Mouse (Mus musculus) embryonic facial prominence, embryonic 10.5 days (tissue): ENCODE data around the gene Dnajb3. TPM values are rescaled to one million over a fixed set of nuclear protein-coding genes. Genes with fewer than 3 reads are reported as not detected.
"Not testable (repeated sequence)": the region's sequence is repeated elsewhere in the genome, so short reads cannot be mapped to it uniquely, and the experiment has no call there.

ENCODE experiments used
- DNase-seq: peaks from one replicate; pipeline ENCODE4 v3.0.0-alpha.2; 2017; ENCODE audit warnings: low spot score
- H3K27ac ChIP-seq: fragments of 300-500 bp; sonication (generic); replicated peaks from 2 replicates; pipeline ENCODE4 v1.5.1; 2016; ENCODE audit warnings: mild to moderate bottlenecking
- H3K27me3 ChIP-seq: fragments of 300-500 bp; sonication (generic); replicated peaks from 2 replicates; pipeline ENCODE4 v1.6.1; 2016; ENCODE audit warnings: low read depth, mild to moderate bottlenecking; ENCODE audit not compliant: poor library complexity, severe bottlenecking
- H3K36me3 ChIP-seq: fragments of 300-500 bp; sonication (generic); replicated peaks from 2 replicates; pipeline ENCODE4 v1.6.1; 2016; ENCODE audit warnings: mild to moderate bottlenecking, moderate library complexity
- H3K4me1 ChIP-seq: fragments of 300-500 bp; sonication (generic); 2 replicates; pipeline ENCODE4 v1.6.1; 2016
- H3K4me3 ChIP-seq: fragments of 300-500 bp; sonication (generic); 2 replicates; pipeline ENCODE4 v1.5.1; 2016; ENCODE audit warnings: mild to moderate bottlenecking, moderate library complexity
- H3K9me3 ChIP-seq: fragments of 300-500 bp; sonication (generic); 2 replicates; pipeline ENCODE4 v1.6.1; 2016; ENCODE audit warnings: mild to moderate bottlenecking
- WGBS: fragments of 180-500 bp; shearing (Covaris S2); methylation state at CpG from one replicate; pipeline ENCODE4 v1.1.7; 2016; 5-methylcytosine and 5-hydroxymethylcytosine counted together
- polyA plus RNA-seq: library from polyadenylated mRNA; unstranded; fragments of >200 nt; fragmentation: Nextera tagmentation; extraction: Ambion mirVana; gene quantifications from 2 replicates; pipeline ENCODE4 v1.2.1, GENCODE M21; 2016

Dnajb3 gene
- polyA plus RNA-seq, 1 experiment from 2014 or later = 12.2 TPM

- WGBS = 89% methylated on average over 5 of the region's 5 CpGs
Observed at GRCm38 (mm10) chr1:88229986-88230385, 24.4 kb upstream of the Dnajb3 start.

GRCm38 (mm10) chr1:88229566-88229965 lies 24.0 kb upstream of the Dnajb3 start:
- 84% methylated on average over 3 of the region's 3 CpGs for WGBS
- Histone ChIP-seq H3K4me3 (no peak overlapping the region), H3K27me3 (no peaks in the 10 kb centered on the region), H3K27ac (no peak overlapping the region), H3K9me3 (peaks cover 93% of the 10 kb centered on the region), H3K4me1 (no peaks in the 10 kb centered on the region), H3K36me3 (no peaks in the 10 kb centered on the region)
- no peak for DNase-seq

More at GRCm38 (mm10) chr1:88229986-88230385, 24.4 kb upstream of the Dnajb3 start:
- no peaks in the 10 kb centered on the region for H3K27me3 ChIP-seq
- DNase-seq = no peak
- H3K27ac ChIP-seq = no peak overlapping the region
- H3K36me3 ChIP-seq = no peaks in the 10 kb centered on the region
- no peak overlapping the region for H3K4me3 ChIP-seq
- peaks cover 98% of the 10 kb centered on the region for H3K9me3 ChIP-seq
- no peaks in the 10 kb centered on the region for H3K4me1 ChIP-seq

GRCm38 (mm10) chr1:88228121-88228520 lies 22.5 kb upstream of the Dnajb3 start:
- WGBS = 70% methylated on average over 7 of the region's 7 CpGs
- Histone ChIP-seq H3K4me3 (no peak overlapping the region), H3K36me3 (no peaks in the 10 kb centered on the region), H3K27me3 (no peaks in the 10 kb centered on the region), H3K4me1 (no peaks in the 10 kb centered on the region), H3K27ac (no peak overlapping the region), H3K9me3 (peaks cover 79% of the 10 kb centered on the region)
- no peak for DNase-seq

DNA sequence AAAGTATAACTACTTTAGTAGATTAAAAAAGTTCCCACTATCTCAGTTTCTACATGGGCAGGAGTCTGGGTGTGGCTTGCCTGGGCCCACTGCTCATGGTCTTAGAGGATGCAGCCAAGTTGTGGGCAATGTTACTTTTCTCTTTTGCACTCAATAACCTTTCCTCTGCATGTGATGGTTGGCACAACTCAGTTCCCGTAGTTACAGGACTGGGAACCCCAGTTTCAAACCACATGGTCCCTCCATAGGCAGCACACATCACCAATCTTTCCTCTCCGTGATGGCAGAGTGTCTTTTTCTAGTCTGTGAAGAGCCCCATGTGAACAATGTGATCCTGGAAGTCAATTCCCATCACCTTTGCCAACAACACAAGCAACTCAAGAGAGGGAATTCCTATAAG lies 21.9 kb upstream of the Dnajb3 start:
- 60% methylated on average over 2 of the region's 2 CpGs for WGBS
- DNase-seq = no peak

DNA sequence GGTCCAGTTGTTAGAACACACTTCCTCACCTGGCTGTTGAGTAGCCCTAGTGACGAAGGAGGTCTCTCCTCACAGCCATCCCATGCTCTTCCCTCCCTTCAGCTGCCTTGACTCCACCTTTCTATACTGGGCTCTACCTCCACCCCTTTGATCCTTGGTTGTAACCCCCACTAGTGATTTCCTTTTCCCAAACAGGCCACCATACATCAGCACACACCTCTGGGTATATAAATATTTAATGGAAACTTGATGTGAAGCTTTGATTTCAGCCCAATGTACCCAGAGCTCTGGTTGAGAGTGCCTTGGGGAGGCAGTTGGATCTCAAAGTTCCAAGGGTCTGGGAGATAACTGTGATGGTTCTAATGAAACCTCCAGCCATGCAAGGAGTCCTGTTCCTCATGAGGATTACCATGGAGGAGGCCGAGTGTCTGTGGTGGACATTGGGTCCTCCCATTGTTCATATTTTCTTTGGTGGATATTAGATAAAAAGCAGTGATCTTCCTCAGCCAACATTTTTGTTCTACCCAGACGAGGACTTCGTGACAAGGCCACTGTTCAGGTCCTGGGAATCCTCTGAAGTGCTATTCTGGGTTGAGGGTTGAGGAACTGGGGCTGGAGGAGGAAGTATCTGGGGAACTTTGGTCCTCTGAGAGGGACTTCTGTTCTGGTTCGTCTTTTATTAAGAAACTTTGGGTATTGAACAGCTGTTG lies 21.2 kb upstream of the Dnajb3 start, which contains the start of gene Mroh2a:
Gene Mroh2a (plus strand): TSS at position 317 of the 710 bp plus-strand sequence.
- Histone ChIP-seq H3K4me3 (no peak within 1 kb of the TSS), H3K27ac (no peak within 1 kb of the TSS), H3K27me3 (no peaks in the 10 kb centered on the region), H3K4me1 (no peaks in the 10 kb centered on the region), H3K36me3 (no peaks in the 10 kb centered on the region), H3K9me3 (peaks cover 66% of the 10 kb centered on the region)
- WGBS = 60% methylated on average over 5 of the region's 5 CpGs
- no peak for DNase-seq

More for the DNA sequence above, 21.9 kb upstream of the Dnajb3 start:
- H3K4me3 ChIP-seq = no peak overlapping the region
- H3K27ac ChIP-seq = no peak overlapping the region
- H3K4me1 ChIP-seq = no peaks in the 10 kb centered on the region
- no peaks in the 10 kb centered on the region for H3K27me3 ChIP-seq
- no peaks in the 10 kb centered on the region for H3K36me3 ChIP-seq
- peaks cover 73% of the 10 kb centered on the region for H3K9me3 ChIP-seq

GRCm38 (mm10) chr1:88225741-88226140 lies 20.2 kb upstream of the Dnajb3 start:
- Histone ChIP-seq H3K4me1 (no peaks in the 10 kb centered on the region), H3K9me3 (peaks cover 55% of the 10 kb centered on the region), H3K27me3 (no peaks in the 10 kb centered on the region), H3K4me3 (no peak overlapping the region), H3K36me3 (no peaks in the 10 kb centered on the region), H3K27ac (no peak overlapping the region)
- no peak for DNase-seq

- peaks cover 51% of the 10 kb centered on the region for H3K9me3 ChIP-seq
- DNase-seq, H3K27ac ChIP-seq, H3K36me3 ChIP-seq, H3K4me3 ChIP-seq, H3K27me3 ChIP-seq, H3K4me1 ChIP-seq: not testable (repeated sequence)
- 37% methylated on average over 2 of the region's 2 CpGs for WGBS
Observed at GRCm38 (mm10) chr1:88225301-88225700, 19.7 kb upstream of the Dnajb3 start.

DNA sequence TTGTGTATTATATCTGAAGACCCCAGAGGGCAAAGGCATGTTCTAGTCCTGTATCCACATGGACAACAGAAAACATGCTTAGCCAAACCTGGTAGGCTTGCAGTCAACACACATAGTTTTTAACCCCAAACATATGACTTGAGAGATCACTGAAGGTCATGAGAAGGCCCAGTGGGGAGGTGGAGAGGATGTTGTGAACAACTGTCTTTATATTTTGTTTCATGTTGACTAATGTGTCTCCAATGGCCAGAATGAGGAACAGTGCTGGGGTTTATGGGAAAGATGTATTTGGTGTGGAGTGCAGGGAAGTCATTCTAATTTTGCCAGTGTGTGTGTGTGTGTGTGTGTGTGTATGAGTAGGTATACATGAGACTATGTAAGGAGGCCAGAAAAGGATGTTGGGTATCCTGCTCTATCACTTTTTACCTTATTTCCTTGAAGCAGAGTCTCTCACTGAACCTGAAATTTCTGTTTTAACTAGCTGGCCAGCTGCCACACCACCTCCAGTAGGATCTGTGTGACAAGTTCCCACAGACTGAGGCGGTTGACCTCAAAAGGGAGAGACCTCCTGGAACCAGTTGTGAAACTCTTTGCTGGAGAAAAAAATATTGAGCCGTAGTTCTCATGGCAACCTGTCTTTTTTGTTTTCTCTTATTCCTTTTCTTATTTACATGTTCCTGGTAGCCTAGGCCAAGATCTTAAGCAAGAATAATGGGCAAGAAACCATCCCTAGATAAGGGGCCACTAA lies 18.6 kb upstream of the Dnajb3 start:
- WGBS = 73% methylated on average over 2 of the region's 2 CpGs
- H3K9me3 ChIP-seq = peaks cover 40% of the 10 kb centered on the region
- no peak overlapping the region for H3K27ac ChIP-seq
- no peak overlapping the region for H3K4me3 ChIP-seq
- no peaks in the 10 kb centered on the region for H3K4me1 ChIP-seq
- no peak for DNase-seq
- no peaks in the 10 kb centered on the region for H3K27me3 ChIP-seq
- H3K36me3 ChIP-seq = no peaks in the 10 kb centered on the region

DNA sequence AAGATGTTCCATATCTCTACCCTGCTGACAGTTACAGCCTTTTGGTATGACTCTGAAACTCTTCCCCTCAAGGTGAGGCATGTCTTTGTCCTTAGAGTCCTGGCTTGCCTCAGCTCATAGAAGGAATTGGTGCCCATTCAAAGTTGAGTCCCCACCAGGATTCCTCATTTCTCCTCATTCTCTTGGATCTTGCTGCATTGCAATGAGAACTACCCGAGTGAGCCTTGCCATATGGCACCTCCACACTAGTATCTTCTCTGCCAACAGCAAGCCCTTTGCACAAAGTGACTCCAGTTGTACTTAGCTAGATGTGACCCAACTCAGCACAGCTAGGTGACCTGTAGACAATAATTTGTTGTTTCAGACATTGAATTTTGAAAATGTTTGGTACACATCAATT lies 18.0 kb upstream of the Dnajb3 start:
- Histone ChIP-seq H3K27ac (no peak overlapping the region), H3K27me3 (no peaks in the 10 kb centered on the region), H3K4me1 (no peaks in the 10 kb centered on the region), H3K36me3 (no peaks in the 10 kb centered on the region), H3K4me3 (no peak overlapping the region), H3K9me3 (peaks cover 34% of the 10 kb centered on the region)
- peak; percentile 15 for DNase-seq
- 63% methylated on average over 1 of the region's 1 CpGs for whole genome bisulfite sequencing

- H3K27ac ChIP-seq, H3K36me3 ChIP-seq, H3K4me3 ChIP-seq, H3K27me3 ChIP-seq, H3K4me1 ChIP-seq: not testable (repeated sequence)
- DNase-seq = peak; percentile 11
- peaks cover 28% of the 10 kb centered on the region for H3K9me3 ChIP-seq
Observed at GRCm38 (mm10) chr1:88223011-88223515, 17.5 kb upstream of the Dnajb3 start.

DNA sequence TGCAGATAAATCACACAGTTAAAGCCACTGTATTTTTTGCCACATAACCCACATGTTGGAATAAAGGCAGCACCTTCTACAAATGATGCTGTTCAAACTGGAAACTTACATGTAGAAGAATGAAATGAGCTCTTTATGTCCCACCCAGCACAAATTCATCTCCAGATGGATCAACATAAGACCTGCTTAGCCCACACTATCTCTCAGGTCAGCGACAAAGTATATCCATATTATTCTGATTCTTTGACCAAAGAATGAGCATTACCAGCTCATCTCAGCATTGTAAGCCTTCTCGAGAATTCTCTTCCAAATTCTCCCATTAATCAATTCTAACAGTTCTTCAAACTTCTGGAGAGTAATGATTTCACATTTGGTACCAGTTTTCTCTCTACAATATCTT lies 16.6 kb upstream of the Dnajb3 start:
- Histone ChIP-seq H3K27me3 (no peaks in the 10 kb centered on the region), H3K4me3 (no peak overlapping the region), H3K36me3 (no peaks in the 10 kb centered on the region), H3K4me1 (no peaks in the 10 kb centered on the region), H3K9me3 (peaks cover 20% of the 10 kb centered on the region), H3K27ac (no peak overlapping the region)
- 56% methylated on average over 2 of the region's 2 CpGs for WGBS
- no peak for DNase-seq

DNA sequence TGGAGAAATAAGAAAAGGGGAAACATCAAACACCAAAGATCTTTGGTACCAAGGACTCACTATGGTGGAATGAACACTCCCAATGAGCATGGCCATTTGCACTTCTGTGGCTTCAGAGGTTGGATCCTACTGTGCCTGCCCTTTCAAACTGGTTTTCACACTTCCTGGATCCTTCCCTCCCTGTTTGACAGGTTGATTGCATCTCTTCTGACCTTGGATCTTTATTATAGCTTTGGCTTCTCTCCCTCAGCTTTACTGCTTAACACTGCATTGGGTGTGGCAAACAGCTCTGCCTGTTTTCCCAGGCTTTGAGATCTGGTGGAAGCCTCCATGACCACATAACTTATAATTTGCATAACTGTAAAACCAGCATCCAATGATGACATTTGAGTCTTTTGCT lies 14.8 kb upstream of the Dnajb3 start:
- Histone ChIP-seq H3K27ac (no peak overlapping the region), H3K9me3 (peaks cover 10% of the 10 kb centered on the region), H3K27me3 (no peaks in the 10 kb centered on the region), H3K36me3 (no peaks in the 10 kb centered on the region), H3K4me3 (no peak overlapping the region), H3K4me1 (no peaks in the 10 kb centered on the region)
- no peak for DNase-seq

DNA sequence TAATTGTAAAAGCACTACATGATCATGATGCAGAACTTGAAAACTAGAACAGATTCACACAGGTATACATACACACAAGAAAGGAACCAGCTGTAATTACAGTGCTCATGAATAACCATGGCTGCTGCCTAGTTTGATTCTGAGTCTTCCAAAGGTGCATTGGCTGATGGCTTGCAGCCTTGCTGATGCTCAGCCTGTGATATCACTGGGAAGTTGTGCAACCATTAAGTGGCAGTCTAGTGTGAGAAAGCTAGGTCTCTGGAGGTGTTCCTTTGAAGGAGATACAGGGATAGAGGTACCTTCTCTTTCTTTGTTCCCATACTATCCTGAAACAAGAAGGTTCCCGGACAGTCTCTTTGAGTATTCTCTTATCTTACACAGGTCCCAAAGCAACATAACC lies 13.5 kb upstream of the Dnajb3 start:
- no peak for DNase-seq
- Histone ChIP-seq H3K27ac (no peak overlapping the region), H3K4me1 (no peaks in the 10 kb centered on the region), H3K27me3 (no peaks in the 10 kb centered on the region), H3K36me3 (no peaks in the 10 kb centered on the region), H3K9me3 (peaks cover 21% of the 10 kb centered on the region), H3K4me3 (no peak overlapping the region)
- 21% methylated on average over 1 of the region's 1 CpGs for WGBS
